Mouse (Mus musculus) embryonic facial prominence, embryonic 11.5 days (tissue): ENCODE results near the gene Slc17a5. TPM values are rescaled to one million over a fixed set of nuclear protein-coding genes. Genes with fewer than 3 reads are reported as not detected.

Source experiments
- ATAC-seq: fragments of 200-750 bp; cut with Nextera tagmentation; replicated peaks from 2 replicates; pipeline ENCODE4 v1.8.0; 2017; ENCODE audit warnings: low read depth; ENCODE audit not compliant: insufficient number of reproducible peaks, low FRiP score, low TSS enrichment
- DNase-seq: peaks from one replicate; pipeline ENCODE4 v3.0.0-alpha.2; 2015; ENCODE audit warnings: low spot score
- H3K27ac ChIP-seq: fragments of 300-500 bp; sonication (generic); replicated peaks from 2 replicates; pipeline ENCODE4 v1.5.1; 2014; ENCODE audit warnings: mild to moderate bottlenecking, low read depth, low read length, control low read depth
- H3K27me3 ChIP-seq: fragments of 300-500 bp; sonication (generic); 2 replicates; pipeline ENCODE4 v1.6.1; 2014; ENCODE audit warnings: mild to moderate bottlenecking, low read length, moderate library complexity, mixed read lengths; ENCODE audit not compliant: control insufficient read depth, insufficient read depth
- H3K36me3 ChIP-seq: fragments of 300-500 bp; sonication (generic); replicated peaks from 2 replicates; pipeline ENCODE4 v1.6.1; 2014; ENCODE audit warnings: low read depth, mild to moderate bottlenecking, low read length, moderate library complexity, mixed read lengths; ENCODE audit not compliant: control insufficient read depth, insufficient read depth
- H3K4me1 ChIP-seq: fragments of 300-500 bp; sonication (generic); 2 replicates; pipeline ENCODE4 v1.6.1; 2014; ENCODE audit warnings: low read length, mixed read lengths; ENCODE audit not compliant: control insufficient read depth, insufficient read depth
- H3K4me2 ChIP-seq: fragments of 300-500 bp; sonication (generic); 2 replicates; pipeline ENCODE4 v1.6.1; 2014; ENCODE audit warnings: low read depth, mild to moderate bottlenecking, control low read depth, low read length, moderate library complexity
- H3K4me3 ChIP-seq: fragments of 300-500 bp; sonication (generic); 2 replicates; pipeline ENCODE4 v1.5.1; 2014; ENCODE audit warnings: low read depth, low read length, control low read depth
- H3K9ac ChIP-seq: fragments of 300-500 bp; sonication (generic); replicated peaks from 2 replicates; pipeline ENCODE4 v1.6.1; 2014; ENCODE audit warnings: mild to moderate bottlenecking, control low read depth, low read length
- H3K9me3 ChIP-seq: fragments of 300-500 bp; sonication (generic); replicated peaks from 2 replicates; pipeline ENCODE4 v1.6.1; 2016; ENCODE audit warnings: mild to moderate bottlenecking, low read length, inconsistent platforms, mixed read lengths; ENCODE audit not compliant: control insufficient read depth
- WGBS: fragments of 180-500 bp; shearing (Covaris S2); extraction: QIAGEN DNeasy Blood & Tissue Kit; methylation state at CpG from one replicate; pipeline ENCODE4 v1.1.7; 2014; 5-methylcytosine and 5-hydroxymethylcytosine counted together
- polyA plus RNA-seq: library from polyadenylated mRNA; unstranded; fragments of >200 nt; fragmentation: Nextera tagmentation; extraction: Ambion mirVana; gene quantifications from 2 replicates; pipeline ENCODE4 v1.2.1, GENCODE M21; 2014

Gene Slc17a5
- polyA plus RNA-seq, 1 experiment from 2014 or later, result 11.8 TPM

- H3K9ac ChIP-seq, result no peak overlapping the region
- H3K36me3 ChIP-seq, result no peaks in the 10 kb centered on the region
- no peak overlapping the region for H3K4me2 ChIP-seq
- DNase-seq, result no peak
- H3K27me3 ChIP-seq, result no peaks in the 10 kb centered on the region
- H3K4me3 ChIP-seq, result no peak overlapping the region
- 92% methylated on average over 5 of the region's 5 CpGs for WGBS
- no peaks in the 10 kb centered on the region for H3K9me3 ChIP-seq
- no peak for ATAC-seq
- no peak overlapping the region for H3K27ac ChIP-seq
- no peaks in the 10 kb centered on the region for H3K4me1 ChIP-seq
Measured at GRCm38 (mm10) chr9:78511705-78512104, 76.1 kb downstream of the Slc17a5 start.

GRCm38 (mm10) chr9:78508106-78508786 lies 79.6 kb downstream of the Slc17a5 start:
- DNase-seq, result no peak
- Histone ChIP-seq H3K4me2 (no peak overlapping the region), H3K4me1 (0 out of 2 replicates have a peak, but pooled peaks cover 3% of the 10 kb centered on the region), H3K4me3 (no peak overlapping the region), H3K9me3 (no peaks in the 10 kb centered on the region), H3K27me3 (no peaks in the 10 kb centered on the region), H3K27ac (no peak overlapping the region), H3K9ac (no peak overlapping the region), H3K36me3 (no peaks in the 10 kb centered on the region)
- 89% methylated on average over 16 of the region's 16 CpGs for WGBS
- no peak for ATAC-seq

- no peak for DNase-seq
- H3K27ac ChIP-seq, result no peak overlapping the region
Measured at GRCm38 (mm10) chr9:78506722-78507077, 81.1 kb downstream of the Slc17a5 start.

GRCm38 (mm10) chr9:78506002-78506721 lies 81.7 kb downstream of the Slc17a5 start:
- WGBS, result 75% methylated on average over 11 of the region's 11 CpGs
- Histone ChIP-seq H3K4me1 (0 out of 2 replicates have a peak, but pooled peaks cover 3% of the 10 kb centered on the region), H3K36me3 (no peaks in the 10 kb centered on the region), H3K27me3 (no peaks in the 10 kb centered on the region), H3K4me2 (no peak overlapping the region), H3K9ac (no peak overlapping the region), H3K27ac (no peak overlapping the region), H3K4me3 (no peak overlapping the region), H3K9me3 (no peaks in the 10 kb centered on the region)
- DNase-seq (no peak), ATAC-seq (no peak)

More at GRCm38 (mm10) chr9:78506722-78507077, 81.1 kb downstream of the Slc17a5 start:
- ATAC-seq, result no peak
- no peaks in the 10 kb centered on the region for H3K27me3 ChIP-seq
- WGBS, result 84% methylated on average over 7 of the region's 7 CpGs
- no peaks in the 10 kb centered on the region for H3K9me3 ChIP-seq
- no peak overlapping the region for H3K4me2 ChIP-seq
- H3K9ac ChIP-seq, result no peak overlapping the region
- H3K4me3 ChIP-seq, result no peak overlapping the region
- 0 out of 2 replicates have a peak, but pooled peaks cover 3% of the 10 kb centered on the region for H3K4me1 ChIP-seq
- H3K36me3 ChIP-seq, result no peaks in the 10 kb centered on the region

- DNase-seq (no peak), ATAC-seq (no peak)
- no peak overlapping the region for H3K4me2 ChIP-seq
- no peak overlapping the region for H3K9ac ChIP-seq
- H3K27me3 ChIP-seq, result no peaks in the 10 kb centered on the region
- 0 out of 2 replicates have a peak, but pooled peaks cover 3% of the 10 kb centered on the region for H3K4me1 ChIP-seq
- no peaks in the 10 kb centered on the region for H3K36me3 ChIP-seq
- no peak overlapping the region for H3K27ac ChIP-seq
- H3K4me3 ChIP-seq, result no peak overlapping the region
- WGBS, result 90% methylated on average over 6 of the region's 6 CpGs
- H3K9me3 ChIP-seq, result no peaks in the 10 kb centered on the region
Measured at GRCm38 (mm10) chr9:78505223-78505622, 82.6 kb downstream of the Slc17a5 start.

- no peaks in the 10 kb centered on the region for H3K36me3 ChIP-seq
- ATAC-seq, result no peak; the same call in 1 of the 2 replicates
- no peak overlapping the region for H3K4me3 ChIP-seq
- no peak overlapping the region for H3K27ac ChIP-seq
- no peak overlapping the region for H3K4me2 ChIP-seq
- H3K4me1 ChIP-seq, result 0 out of 2 replicates have a peak, but pooled peaks cover 3% of the 10 kb centered on the region
- no peak for DNase-seq
- WGBS, result 76% methylated on average over 3 of the region's 3 CpGs
- H3K9me3 ChIP-seq, result no peaks in the 10 kb centered on the region
- H3K27me3 ChIP-seq, result no peaks in the 10 kb centered on the region
- no peak overlapping the region for H3K9ac ChIP-seq
Measured at GRCm38 (mm10) chr9:78504679-78505078, 83.2 kb downstream of the Slc17a5 start.

- H3K9me3 ChIP-seq, result no peaks in the 10 kb centered on the region
- no peak overlapping the region for H3K4me3 ChIP-seq
- 69% methylated on average over 4 of the region's 4 CpGs for WGBS
- H3K27me3 ChIP-seq, result no peaks in the 10 kb centered on the region
- H3K4me2 ChIP-seq, result no peak overlapping the region
- H3K36me3 ChIP-seq, result no peaks in the 10 kb centered on the region
- DNase-seq (no peak), ATAC-seq (no peak)
- 0 out of 2 replicates have a peak, but pooled peaks cover 3% of the 10 kb centered on the region for H3K4me1 ChIP-seq
- no peak overlapping the region for H3K27ac ChIP-seq
- no peak overlapping the region for H3K9ac ChIP-seq
Measured at GRCm38 (mm10) chr9:78504133-78504532, 83.7 kb downstream of the Slc17a5 start.
